Mouse (Mus musculus) heart, postnatal 0 days (tissue): Measurements from ENCODE around the gene Gck. TPM values are rescaled to one million over a fixed set of nuclear protein-coding genes. Genes with fewer than 3 reads are reported as not detected.
"Not testable (repeated sequence)": the region's sequence is repeated elsewhere in the genome, so short reads cannot be mapped to it uniquely, and the experiment has no call there.

Source experiments
- ATAC-seq: fragments of 200-750 bp; cut with Nextera tagmentation; 2 replicates; pipeline ENCODE4 v1.8.0; 2017; ENCODE audit warnings: low read depth, moderate number of reproducible peaks, moderate library complexity; ENCODE audit not compliant: insufficient read depth
- DNase-seq: peaks from one replicate; pipeline ENCODE4 v3.0.0-alpha.2; 2016; ENCODE audit warnings: low spot score
- H3K27ac ChIP-seq: fragments of 300-500 bp; sonication (generic); 2 replicates; pipeline ENCODE4 v1.5.1; 2014; ENCODE audit warnings: low read depth, mild to moderate bottlenecking
- H3K27me3 ChIP-seq: fragments of 300-500 bp; sonication (generic); 2 replicates; pipeline ENCODE4 v1.6.1; 2014; ENCODE audit warnings: low read length, mixed read lengths; ENCODE audit not compliant: control insufficient read depth, insufficient read depth
- H3K36me3 ChIP-seq: fragments of 300-500 bp; sonication (generic); replicated peaks from 2 replicates; pipeline ENCODE4 v1.6.1; 2014; ENCODE audit warnings: low read length, mixed read lengths; ENCODE audit not compliant: control insufficient read depth, insufficient read depth
- H3K4me1 ChIP-seq: fragments of 300-500 bp; sonication (generic); 2 replicates; pipeline ENCODE4 v1.6.1; 2014; ENCODE audit warnings: antibody characterized with exemption; ENCODE audit not compliant: control insufficient read depth, insufficient read depth
- H3K4me2 ChIP-seq: fragments of 300-500 bp; sonication (generic); 2 replicates; pipeline ENCODE4 v1.6.1; 2014; ENCODE audit warnings: low read depth, mild to moderate bottlenecking, low read length, moderate library complexity
- H3K4me3 ChIP-seq: fragments of 300-500 bp; sonication (generic); 2 replicates; pipeline ENCODE4 v1.5.1; 2014; ENCODE audit warnings: low read depth, low read length
- H3K9ac ChIP-seq: fragments of 300-500 bp; sonication (generic); replicated peaks from 2 replicates; pipeline ENCODE4 v1.6.1; 2014; ENCODE audit warnings: low read depth, low read length, mixed read lengths
- H3K9me3 ChIP-seq: fragments of 300-500 bp; sonication (generic); replicated peaks from 2 replicates; pipeline ENCODE4 v1.6.1; 2016; ENCODE audit warnings: low read length; ENCODE audit not compliant: control insufficient read depth
- CTCF ChIP-seq: IDR thresholded peaks from 2 replicates; pipeline ENCODE4 v1.5.1; 2016; ENCODE audit warnings: antibody characterized with exemption, control low read depth, low read depth
- EP300 ChIP-seq: IDR thresholded peaks from 2 replicates; pipeline ENCODE4 v1.6.1; 2016; ENCODE audit warnings: antibody characterized with exemption, low read depth
- WGBS: fragments of 180-500 bp; shearing (Covaris S2); extraction: QIAGEN DNeasy Blood & Tissue Kit; methylation state at CpG from one replicate; pipeline ENCODE4 v1.1.7; 2014; 5-methylcytosine and 5-hydroxymethylcytosine counted together
- polyA plus RNA-seq: library from polyadenylated mRNA; unstranded; fragments of >200 nt; fragmentation: Nextera tagmentation; extraction: Ambion mirVana; gene quantifications from 2 replicates; pipeline ENCODE4 v1.2.1, GENCODE M21; 2015
- total RNA-seq: library from RNA; depleted of rRNA; stranded (reverse); fragments of >200 nt; gene quantifications from 2 replicates; pipeline ENCODE4 v1.2.3, GENCODE M21; 2014; ENCODE audit warnings: low replicate concordance

Gene Gck
- total and polyA plus RNA-seq, 2 experiments from 2014 or later = 0.71 TPM; not detected in 1

GRCm38 (mm10) chr11:5897230-5897629, 52.7 kb downstream of the Gck start:
- Histone ChIP-seq H3K27ac (peak overlapping the region; percentile 49), H3K9me3 (no peaks in the 10 kb centered on the region), H3K4me2 (peak overlapping the region; percentile 47), H3K9ac (peak overlapping the region; percentile 33; the same call in 1 of the 2 replicates), H3K36me3 (no peaks in the 10 kb centered on the region), H3K4me1 (peaks cover 26% of the 10 kb centered on the region), H3K27me3 (0 out of 2 replicates have a peak, but pooled peaks cover 1% of the 10 kb centered on the region), H3K4me3 (peak overlapping the region; percentile 28; the same call in 1 of the 2 replicates)
- 16% methylated on average over 16 of the region's 16 CpGs for WGBS
- ATAC-seq (no peak), DNase-seq (no peak)
- TF ChIP-seq CTCF = no peak
- no peak for TF ChIP-seq EP300

- 63% methylated on average over 6 of the region's 6 CpGs for WGBS
- no peak overlapping the region for H3K9ac ChIP-seq
- TF ChIP-seq EP300 (no peak), CTCF (no peak)
- H3K4me3 ChIP-seq = no peak overlapping the region
- H3K4me1 ChIP-seq = peaks cover 49% of the 10 kb centered on the region
- H3K36me3 ChIP-seq = no peaks in the 10 kb centered on the region
- H3K27ac ChIP-seq = peak overlapping the region; percentile 37; the same call in 1 of the 2 replicates
- H3K27me3 ChIP-seq = no peaks in the 10 kb centered on the region
- H3K4me2 ChIP-seq = no peak overlapping the region
- DNase-seq = no peak
- H3K9me3 ChIP-seq = no peaks in the 10 kb centered on the region
- ATAC-seq = no peak
Measured at GRCm38 (mm10) chr11:5893807-5894206, 56.1 kb downstream of the Gck start.

GRCm38 (mm10) chr11:5892810-5893368, 57.0 kb downstream of the Gck start:
- ATAC-seq = no peak
- no peak for DNase-seq
- Histone ChIP-seq H3K9ac (no peak overlapping the region), H3K36me3 (no peaks in the 10 kb centered on the region), H3K27me3 (no peaks in the 10 kb centered on the region), H3K27ac (peak overlapping the region; percentile 37), H3K4me3 (no peak overlapping the region), H3K9me3 (no peaks in the 10 kb centered on the region), H3K4me2 (no peak overlapping the region), H3K4me1 (peaks cover 46% of the 10 kb centered on the region)
- no peak for TF ChIP-seq CTCF
- 14% methylated on average over 4 of the region's 4 CpGs for WGBS

- TF ChIP-seq EP300 = no peak
- TF ChIP-seq CTCF = no peak
- Histone ChIP-seq H3K9ac (no peak overlapping the region), H3K4me3 (no peak overlapping the region), H3K4me2 (no peak overlapping the region), H3K27ac (peak overlapping the region; percentile 36), H3K9me3 (no peaks in the 10 kb centered on the region), H3K27me3 (no peaks in the 10 kb centered on the region), H3K4me1 (peaks cover 42% of the 10 kb centered on the region), H3K36me3 (no peaks in the 10 kb centered on the region)
- WGBS = 11% methylated on average over 8 of the region's 8 CpGs
- ATAC-seq (peak; percentile 37), DNase-seq (peak; percentile 42)
Measured at GRCm38 (mm10) chr11:5892151-5892591, 57.7 kb downstream of the Gck start.

- not testable (repeated sequence) for H3K36me3 ChIP-seq, ATAC-seq, DNase-seq, H3K9ac ChIP-seq, H3K4me2 ChIP-seq, H3K27me3 ChIP-seq, H3K4me3 ChIP-seq, H3K9me3 ChIP-seq
- Histone ChIP-seq H3K4me1 (peaks cover 40% of the 10 kb centered on the region), H3K27ac (peak overlapping the region; percentile 3; the same call in 1 of the 2 replicates)
- 49% methylated on average over 5 of the region's 5 CpGs for WGBS
Measured at GRCm38 (mm10) chr11:5888563-5888962, 61.3 kb downstream of the Gck start.

- DNase-seq = no peak
- Histone ChIP-seq H3K4me1 (peaks cover 27% of the 10 kb centered on the region), H3K9ac (no peak overlapping the region), H3K9me3 (no peaks in the 10 kb centered on the region), H3K27ac (no peak overlapping the region), H3K4me2 (no peak overlapping the region), H3K36me3 (no peaks in the 10 kb centered on the region), H3K4me3 (no peak overlapping the region), H3K27me3 (no peaks in the 10 kb centered on the region)
- WGBS = 44% methylated on average over 5 of the region's 5 CpGs
- no peak for TF ChIP-seq CTCF
- no peak for TF ChIP-seq EP300
- no peak for ATAC-seq
Measured at GRCm38 (mm10) chr11:5887250-5887649, 62.6 kb downstream of the Gck start.
